8 mouse cellular contexts compared by ENCODE assay signal in the genomic region with DNA sequence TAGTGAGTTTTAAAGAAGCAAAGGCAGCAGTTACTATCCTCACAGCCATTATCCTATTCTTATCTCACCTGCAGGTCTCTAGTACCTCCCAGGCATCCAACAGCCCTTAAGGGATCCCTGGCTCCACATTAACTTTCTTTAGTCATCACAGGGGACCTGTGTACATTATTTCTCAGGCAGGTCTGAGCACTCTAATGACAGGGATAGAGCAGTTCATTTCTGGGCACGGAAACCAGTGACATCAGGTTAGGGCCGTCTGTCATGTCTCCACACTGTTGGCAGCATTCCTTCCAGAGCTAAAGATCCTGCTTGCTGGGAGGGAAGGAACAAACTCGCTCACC. TPM values are rescaled to one million over a fixed set of nuclear protein-coding genes. Genes with fewer than 3 reads are reported as not detected.
DNase-seq lines count a peak whose midpoint lies in the region; ATAC-seq and TF ChIP-seq lines count a peak whose summit lies in the region.

No protein-coding gene starts in this region.

- H3K27me3 ChIP-seq in limb, embryonic 12.5 days = no peaks in the 10 kb centered on the region

- H3K4me2 ChIP-seq in limb, embryonic 12.5 days = peak overlapping the region; percentile 74

- H3K9me3 ChIP-seq in limb, embryonic 12.5 days = no peaks in the 10 kb centered on the region

- peaks cover 2% of the 10 kb centered on the region for H3K4me1 ChIP-seq in lung, adult 2 months (ENCODE audit: control insufficient read depth, insufficient read depth, low read length)
- H3K4me1 ChIP-seq in embryonic fibroblast, embryonic 13.5 days (ENCODE audit: control insufficient read depth, insufficient read depth, low read length) = 0 out of 2 replicates have a peak, but pooled peaks cover 2% of the 10 kb centered on the region
- peaks cover 11% of the 10 kb centered on the region for H3K4me1 ChIP-seq in limb, embryonic 12.5 days (replicated peaks)
- H3K4me1 ChIP-seq in olfactory bulb, adult 2 months (ENCODE audit: control insufficient read depth, insufficient read depth, low read length) = 0 out of 2 replicates have a peak, but pooled peaks cover 4% of the 10 kb centered on the region

- no peak overlapping the region for H3K27ac ChIP-seq in embryonic fibroblast, embryonic 13.5 days (ENCODE audit: insufficient read depth, low read length)
- no peak overlapping the region for H3K27ac ChIP-seq in limb, embryonic 12.5 days
- H3K27ac ChIP-seq in olfactory bulb, adult 2 months (ENCODE audit: insufficient read depth, low read depth, low read length) = no peak overlapping the region

- H3K9ac ChIP-seq in limb, embryonic 12.5 days (replicated peaks) = no peak overlapping the region

- TF ChIP-seq CTCF in lung, adult 2 months (IDR thresholded peaks at IDR 0.05; ENCODE audit: insufficient read depth, low read length) = no peak
- TF ChIP-seq CTCF in embryonic fibroblast, embryonic 13.5 days (IDR thresholded peaks at IDR 0.05; ENCODE audit: borderline replicate concordance, insufficient read depth, low read length) = no peak
- no peak for TF ChIP-seq CTCF in olfactory bulb, adult 2 months (IDR thresholded peaks at IDR 0.05; ENCODE audit: insufficient read depth, low read depth, low read length)

- peak; percentile 33; the same call in 1 of the 2 replicates for ATAC-seq in limb, embryonic 12.5 days (ENCODE audit: insufficient number of reproducible peaks, insufficient read depth, low FRiP score, low TSS enrichment, low read depth)

- WGBS in lung, adult 2 months = 0% methylated on average over 3 of the region's 3 CpGs
- 0% methylated on average over 3 of the region's 3 CpGs for WGBS in limb, embryonic 12.5 days
- 0% methylated on average over 3 of the region's 3 CpGs for WGBS in olfactory bulb, adult 2 months

- DNase-seq in lung, adult 2 months = no peak
- DNase-seq in lung, postnatal 4 days = no peak
- no peak for DNase-seq in frontal cortex, adult 2 months (ENCODE audit: extremely low spot score in 1 of 2, low spot score in 1 of 2)
- no peak for DNase-seq in urinary bladder, postnatal 14 days (ENCODE audit: low spot score)
- no peak for DNase-seq in right cerebral cortex, postnatal 36 days (ENCODE audit: low spot score in 2 of 2)

- peak overlapping the region; percentile 22 for H3K4me3 ChIP-seq in lung, adult 2 months (replicated peaks; ENCODE audit: extremely low read depth, low read depth, low read length)
- peak overlapping the region; percentile 5; the same call in 1 of the 2 replicates for H3K4me3 ChIP-seq in embryonic fibroblast, embryonic 13.5 days (ENCODE audit: insufficient read depth, low read length)
- peak overlapping the region; percentile 88 for H3K4me3 ChIP-seq in limb, embryonic 12.5 days (replicated peaks)
- H3K4me3 ChIP-seq in olfactory bulb, adult 2 months (ENCODE audit: insufficient read depth, low read depth, low read length) = peak overlapping the region; percentile 93

- H3K36me3 ChIP-seq in limb, embryonic 12.5 days = peaks cover 6% of the 10 kb centered on the region; the same call in 1 of the 2 replicates

- TF ChIP-seq POLR2A in lung, adult 2 months (IDR thresholded peaks at IDR 0.05; ENCODE audit: borderline replicate concordance, extremely low read depth, low read depth, low read length) = no peak
- TF ChIP-seq POLR2A in embryonic fibroblast, embryonic 13.5 days (IDR thresholded peaks at IDR 0.05; ENCODE audit: low read depth, low read length) = no peak
- TF ChIP-seq POLR2A in olfactory bulb, adult 2 months (IDR thresholded peaks at IDR 0.05; ENCODE audit: insufficient read depth, low read depth, low read length) = no peak

RNA-seq across cellular contexts. Expression of a gene that starts 0.4 kb away (rescaled TPM):
- polyA plus RNA-seq in lung, adult 2 months (2012; rRNA removed) = 16.6 and 23.9 TPM in 2 replicates
- 14.3 and 15.5 TPM in 2 replicates for polyA plus RNA-seq in embryonic fibroblast, embryonic 13.5 days (2011; ENCODE audit: insufficient read length, low read depth, missing spikeins)
- 24.3 and 25.9 TPM in 2 replicates for polyA plus RNA-seq in limb, embryonic 12.5 days (2016; fragmentation: Nextera tagmentation; extraction: Ambion mirVana)
- polyA plus RNA-seq in olfactory bulb, adult 2 months (2012; ENCODE audit: insufficient read depth, insufficient read length, low replicate concordance, missing spikeins) = not detected in 2 replicates
- 33.9 and 34.7 TPM in 2 replicates for polyA plus RNA-seq in frontal cortex, adult 2 months (2012; rRNA removed)

RNA-seq across cellular contexts. Expression of a gene that starts 9.7 kb away (rescaled TPM):
- polyA plus RNA-seq in lung, adult 2 months (2012; rRNA removed) = 2.9 TPM in 1 of 2 replicates, not detected in the other
- polyA plus RNA-seq in embryonic fibroblast, embryonic 13.5 days (2011; ENCODE audit: insufficient read length, low read depth, missing spikeins) = not detected in 2 replicates
- 0.16 TPM in 1 of 2 replicates, not detected in the other for polyA plus RNA-seq in limb, embryonic 12.5 days (2016; fragmentation: Nextera tagmentation; extraction: Ambion mirVana)
- polyA plus RNA-seq in olfactory bulb, adult 2 months (2012; ENCODE audit: insufficient read depth, insufficient read length, low replicate concordance, missing spikeins) = not detected in 2 replicates
- 0.12 and 0.13 TPM in 2 replicates for polyA plus RNA-seq in frontal cortex, adult 2 months (2012; rRNA removed)

Comparison
In these comparisons a context has a peak if more than half of its experiments do, and no peak if none do; other contexts are left out.
1. H3K4me3 ChIP-seq: peak in every context shown above with its lines; median percentile 93 in olfactory bulb, adult 2 months; 88 in limb, embryonic 12.5 days; 22 in lung, adult 2 months; 5 in embryonic fibroblast, embryonic 13.5 days.